Mouse (Mus musculus): ENCODE results near the gene Chrna5. TPM values are rescaled to one million over a fixed set of nuclear protein-coding genes. Genes with fewer than 3 reads are reported as not detected.

Chrna5 gene
- total and polyA plus RNA-seq, 3 experiments: 0.16 to 1.4 (median 0.33) TPM

DNA sequence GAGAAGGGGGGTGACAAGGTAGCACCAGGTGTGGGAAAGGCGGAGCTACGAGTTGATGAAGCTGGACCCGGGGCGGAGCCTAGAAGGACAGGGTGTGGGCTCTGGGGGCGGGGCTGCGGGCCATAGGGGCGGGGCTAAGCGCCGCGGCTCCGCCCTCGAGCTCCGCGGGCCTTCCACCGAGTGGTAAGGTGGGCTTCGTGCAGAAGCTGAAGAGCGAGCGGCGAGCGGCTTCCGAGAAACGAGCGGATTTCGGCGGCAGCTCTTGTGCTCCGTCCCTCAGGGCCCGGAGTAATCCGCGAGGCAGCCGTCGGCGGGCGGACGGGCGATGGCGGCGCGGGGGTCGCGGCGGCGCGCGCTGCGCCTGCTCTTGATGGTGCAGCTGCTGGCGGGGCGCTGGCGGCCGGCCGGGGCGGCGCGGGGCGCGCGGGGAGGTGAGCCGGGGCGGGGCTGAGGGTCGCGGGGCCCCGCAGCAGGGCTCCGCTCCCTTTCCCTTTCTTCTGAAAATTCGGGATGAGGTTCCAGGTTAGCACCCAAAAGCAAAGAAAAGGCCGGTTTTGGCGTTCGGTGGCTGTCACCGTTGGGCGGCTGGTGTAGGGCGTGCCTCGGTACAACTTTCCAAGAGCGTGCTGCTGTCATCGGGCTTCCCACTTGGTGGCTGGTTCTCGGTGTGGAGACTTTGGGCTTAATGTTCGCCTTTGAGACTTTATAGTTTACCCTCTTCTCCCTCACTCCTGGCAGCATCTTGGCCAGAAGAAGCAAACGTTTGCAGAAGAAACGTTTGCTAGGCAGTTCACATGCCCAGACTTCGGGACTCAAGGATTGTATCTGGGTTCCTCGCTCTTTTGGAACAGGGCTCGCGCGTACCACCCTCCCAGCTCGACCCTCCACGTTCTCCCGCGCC lies 861 bp downstream of the Chrna5 start:
- peaks cover 19% of the 10 kb centered on the region for H3K4me1 ChIP-seq (ENCODE audit: insufficient read depth, low read depth, low read length)
- no peaks in the 10 kb centered on the region for H3K36me3 ChIP-seq (replicated peaks)
- ATAC-seq (ENCODE audit: extremely low read depth, insufficient number of reproducible peaks, low FRiP score, poor library complexity, severe bottlenecking): no peak
- DNase-seq (ENCODE audit: low spot score): peak; percentile 8
- no peak for TF ChIP-seq CTCF (IDR thresholded peaks at IDR 0.05; ENCODE audit: low read depth, low read length)
- TF ChIP-seq POLR2AphosphoS5 (IDR thresholded peaks at IDR 0.05; ENCODE audit: insufficient replicate concordance, low read depth, low read length): no peak
- TF ChIP-seq GATA1 (IDR thresholded peaks at IDR 0.05; ENCODE audit: borderline replicate concordance, low read length): no peak
- TF ChIP-seq GATA2 (IDR thresholded peaks at IDR 0.05; ENCODE audit: borderline replicate concordance, low read depth, low read length): no peak
- TF ChIP-seq TAL1 (conservative IDR thresholded peaks at IDR 0.05; ENCODE audit: low read depth, low read length): no peak
- no peaks in the 10 kb centered on the region; the same call in 1 of the 2 replicates for H3K9me3 ChIP-seq (replicated peaks)
- peak overlapping the region; percentile 72 for H3K4me3 ChIP-seq (ENCODE audit: low read depth, low read length)
- peaks cover 49% of the 10 kb centered on the region for H3K27me3 ChIP-seq (ENCODE audit: insufficient read depth, low read length)

DNA sequence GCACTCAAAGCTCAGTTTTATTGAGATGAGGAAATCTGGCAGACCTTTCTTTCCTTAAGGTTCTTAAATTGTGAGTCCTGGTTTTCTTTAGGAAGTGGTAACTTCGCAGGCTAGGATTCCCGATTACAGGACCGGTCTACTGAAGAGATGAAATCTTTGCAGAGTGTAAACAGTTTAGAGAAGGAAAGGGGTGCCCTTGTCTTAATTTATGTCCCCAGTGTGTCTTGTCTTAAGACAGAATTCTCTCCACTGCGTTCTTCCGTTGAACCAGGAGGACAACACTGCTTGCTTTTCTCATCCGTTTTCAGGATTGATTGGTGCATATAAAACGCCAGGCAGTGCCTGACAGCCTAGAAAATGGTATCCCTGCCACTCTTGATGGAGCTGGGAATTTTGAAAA lies 1.7 kb downstream of the Chrna5 start:
- no peaks in the 10 kb centered on the region for H3K36me3 ChIP-seq (replicated peaks)
- H3K4me1 ChIP-seq (ENCODE audit: insufficient read depth, low read depth, low read length): peaks cover 19% of the 10 kb centered on the region
- no peaks in the 10 kb centered on the region; the same call in 1 of the 2 replicates for H3K9me3 ChIP-seq (replicated peaks)
- DNase-seq (ENCODE audit: low spot score) (no peak), ATAC-seq (ENCODE audit: extremely low read depth, insufficient number of reproducible peaks, low FRiP score, poor library complexity, severe bottlenecking) (no peak)
- peaks cover 49% of the 10 kb centered on the region for H3K27me3 ChIP-seq (ENCODE audit: insufficient read depth, low read length)
- no peak overlapping the region; the same call in 1 of the 2 replicates for H3K4me3 ChIP-seq (ENCODE audit: low read depth, low read length)
- TF ChIP-seq GATA2 (IDR thresholded peaks at IDR 0.05; ENCODE audit: borderline replicate concordance, low read depth, low read length) (no peak), GATA1 (IDR thresholded peaks at IDR 0.05; ENCODE audit: borderline replicate concordance, low read length) (no peak), CTCF (IDR thresholded peaks at IDR 0.05; ENCODE audit: low read depth, low read length) (no peak), POLR2AphosphoS5 (IDR thresholded peaks at IDR 0.05; ENCODE audit: insufficient replicate concordance, low read depth, low read length) (no peak), TAL1 (conservative IDR thresholded peaks at IDR 0.05; ENCODE audit: low read depth, low read length) (no peak)

DNA sequence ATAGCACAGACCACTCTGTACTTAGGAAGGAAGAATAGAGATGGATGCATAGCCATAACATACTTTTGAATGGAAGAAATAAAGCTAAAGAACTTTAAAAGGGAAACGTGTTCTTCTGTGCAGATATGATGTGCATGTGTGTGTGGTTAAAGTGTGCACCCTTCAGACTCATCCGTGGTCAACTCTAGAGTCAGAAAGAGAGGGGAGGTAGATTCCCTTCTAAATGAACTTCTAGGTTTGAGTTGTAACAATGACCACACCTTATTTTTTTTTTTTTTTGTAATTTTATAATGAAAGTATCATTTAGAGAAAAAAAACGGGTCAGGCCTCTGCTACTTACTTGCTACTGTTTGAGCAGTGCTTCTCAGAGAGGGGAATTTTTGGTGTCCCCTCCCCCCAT lies 9.7 kb downstream of the Chrna5 start:
- TF ChIP-seq GATA1 (IDR thresholded peaks at IDR 0.05; ENCODE audit: borderline replicate concordance, low read length) (no peak), TAL1 (conservative IDR thresholded peaks at IDR 0.05; ENCODE audit: low read depth, low read length) (no peak), POLR2AphosphoS5 (IDR thresholded peaks at IDR 0.05; ENCODE audit: insufficient replicate concordance, low read depth, low read length) (no peak), CTCF (IDR thresholded peaks at IDR 0.05; ENCODE audit: low read depth, low read length) (no peak), GATA2 (IDR thresholded peaks at IDR 0.05; ENCODE audit: borderline replicate concordance, low read depth, low read length) (no peak)
- Histone ChIP-seq H3K4me1 (ENCODE audit: insufficient read depth, low read depth, low read length) (peaks cover 31% of the 10 kb centered on the region), H3K9me3 (replicated peaks) (no peaks in the 10 kb centered on the region), H3K4me3 (ENCODE audit: low read depth, low read length) (no peak overlapping the region), H3K27me3 (ENCODE audit: insufficient read depth, low read length) (peaks cover 14% of the 10 kb centered on the region), H3K36me3 (replicated peaks) (no peaks in the 10 kb centered on the region)
- DNase-seq (ENCODE audit: low spot score): no peak
- ATAC-seq (ENCODE audit: extremely low read depth, insufficient number of reproducible peaks, low FRiP score, poor library complexity, severe bottlenecking): no peak

DNA sequence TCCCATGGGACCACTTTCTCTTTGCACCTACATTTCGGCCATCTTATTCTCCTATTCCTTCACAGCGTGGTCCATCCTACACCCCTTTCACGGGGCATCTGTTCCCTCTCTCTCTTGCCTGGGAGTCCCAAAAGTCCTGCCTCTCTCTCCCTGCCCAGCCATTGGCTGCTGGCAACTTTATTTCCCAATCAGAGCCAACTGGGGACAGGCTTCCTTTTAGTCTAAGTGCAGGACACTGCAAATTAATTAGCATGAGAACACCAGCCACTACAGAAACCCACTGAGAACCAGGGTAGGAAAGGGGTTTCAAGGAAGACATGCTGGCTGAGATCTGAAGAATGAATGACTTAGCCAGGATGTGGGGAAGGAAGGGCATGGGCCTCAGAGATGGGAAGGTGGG lies 13.7 kb downstream of the Chrna5 start:
- ATAC-seq (ENCODE audit: extremely low read depth, insufficient number of reproducible peaks, low FRiP score, poor library complexity, severe bottlenecking) (no peak), DNase-seq (ENCODE audit: low spot score) (no peak)
- Histone ChIP-seq H3K4me3 (ENCODE audit: low read depth, low read length) (no peak overlapping the region), H3K9me3 (replicated peaks) (no peaks in the 10 kb centered on the region), H3K4me1 (ENCODE audit: insufficient read depth, low read depth, low read length) (peaks cover 47% of the 10 kb centered on the region), H3K27me3 (ENCODE audit: insufficient read depth, low read length) (peaks cover 9% of the 10 kb centered on the region), H3K36me3 (replicated peaks) (no peaks in the 10 kb centered on the region)
- no peak for TF ChIP-seq CTCF (IDR thresholded peaks at IDR 0.05; ENCODE audit: low read depth, low read length)
- TF ChIP-seq GATA1 (IDR thresholded peaks at IDR 0.05; ENCODE audit: borderline replicate concordance, low read length): no peak
- no peak for TF ChIP-seq GATA2 (IDR thresholded peaks at IDR 0.05; ENCODE audit: borderline replicate concordance, low read depth, low read length)
- no peak for TF ChIP-seq POLR2AphosphoS5 (IDR thresholded peaks at IDR 0.05; ENCODE audit: insufficient replicate concordance, low read depth, low read length)
- no peak for TF ChIP-seq TAL1 (conservative IDR thresholded peaks at IDR 0.05; ENCODE audit: low read depth, low read length)

DNA sequence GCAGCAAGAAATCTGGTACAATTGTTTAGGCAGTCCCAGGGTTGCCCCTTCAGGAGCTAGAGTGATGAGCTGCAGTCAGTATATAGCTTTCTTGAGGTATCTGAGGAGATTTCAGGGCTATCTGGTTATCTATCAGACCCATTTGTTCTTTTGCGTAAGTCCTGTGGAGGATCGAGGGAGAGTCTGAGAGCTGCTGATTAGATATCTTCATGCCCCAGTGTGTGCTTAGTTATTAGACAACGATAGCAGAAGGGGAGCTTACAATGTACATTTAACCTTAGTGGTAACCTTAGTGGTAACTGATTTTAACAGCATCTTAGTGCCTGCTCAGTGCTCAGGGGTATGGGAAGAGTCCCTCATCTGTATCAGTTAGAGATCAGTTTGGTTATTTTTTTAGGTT lies 15.0 kb downstream of the Chrna5 start:
- TF ChIP-seq TAL1 (conservative IDR thresholded peaks at IDR 0.05; ENCODE audit: low read depth, low read length) (peak; percentile 95), POLR2AphosphoS5 (IDR thresholded peaks at IDR 0.05; ENCODE audit: insufficient replicate concordance, low read depth, low read length) (no peak), GATA2 (IDR thresholded peaks at IDR 0.05; ENCODE audit: borderline replicate concordance, low read depth, low read length) (no peak), GATA1 (IDR thresholded peaks at IDR 0.05; ENCODE audit: borderline replicate concordance, low read length) (no peak), CTCF (IDR thresholded peaks at IDR 0.05; ENCODE audit: low read depth, low read length) (no peak)
- ATAC-seq (ENCODE audit: extremely low read depth, insufficient number of reproducible peaks, low FRiP score, poor library complexity, severe bottlenecking) (peak; percentile 88), DNase-seq (ENCODE audit: low spot score) (peak; percentile 22)
- Histone ChIP-seq H3K27me3 (ENCODE audit: insufficient read depth, low read length) (peaks cover 12% of the 10 kb centered on the region), H3K9me3 (replicated peaks) (no peaks in the 10 kb centered on the region), H3K4me1 (ENCODE audit: insufficient read depth, low read depth, low read length) (peaks cover 40% of the 10 kb centered on the region), H3K36me3 (replicated peaks) (no peaks in the 10 kb centered on the region), H3K4me3 (ENCODE audit: low read depth, low read length) (no peak overlapping the region)

DNA sequence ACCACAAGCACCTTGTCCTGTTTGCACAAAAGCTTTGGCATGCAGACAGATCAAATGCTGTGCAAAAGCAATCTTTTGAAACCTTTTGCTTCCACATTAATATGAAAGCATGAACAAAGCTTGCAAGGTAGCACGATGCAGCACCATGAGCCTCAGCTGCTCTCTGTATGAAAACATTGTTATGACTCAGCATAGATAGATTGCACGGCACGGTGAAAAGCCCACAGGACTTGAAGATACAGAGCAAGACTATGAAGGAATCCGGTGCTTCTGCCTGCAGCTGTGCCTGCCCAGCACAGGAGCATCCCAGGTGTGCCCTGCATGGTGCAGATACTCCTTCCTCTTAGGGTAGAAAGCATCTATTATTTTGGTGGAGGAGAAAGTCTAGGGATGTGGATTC lies 22.9 kb downstream of the Chrna5 start:
- no peak for TF ChIP-seq TAL1 (conservative IDR thresholded peaks at IDR 0.05; ENCODE audit: low read depth, low read length)
- no peak for TF ChIP-seq CTCF (IDR thresholded peaks at IDR 0.05; ENCODE audit: low read depth, low read length)
- TF ChIP-seq POLR2AphosphoS5 (IDR thresholded peaks at IDR 0.05; ENCODE audit: insufficient replicate concordance, low read depth, low read length): no peak
- TF ChIP-seq GATA1 (IDR thresholded peaks at IDR 0.05; ENCODE audit: borderline replicate concordance, low read length): no peak
- no peak for TF ChIP-seq GATA2 (IDR thresholded peaks at IDR 0.05; ENCODE audit: borderline replicate concordance, low read depth, low read length)
- no peak for DNase-seq (ENCODE audit: low spot score)

More for the DNA sequence above, 22.9 kb downstream of the Chrna5 start:
- Histone ChIP-seq H3K27me3 (ENCODE audit: insufficient read depth, low read length) (peaks cover 4% of the 10 kb centered on the region; the same call in 1 of the 2 replicates), H3K36me3 (replicated peaks) (no peaks in the 10 kb centered on the region), H3K9me3 (replicated peaks) (no peaks in the 10 kb centered on the region), H3K4me1 (ENCODE audit: insufficient read depth, low read depth, low read length) (peaks cover 21% of the 10 kb centered on the region), H3K4me3 (ENCODE audit: low read depth, low read length) (no peak overlapping the region)
- no peak; the same call in 1 of the 2 replicates for ATAC-seq (ENCODE audit: extremely low read depth, insufficient number of reproducible peaks, low FRiP score, poor library complexity, severe bottlenecking)

Measured in G1E (cell line).